Mouse (Mus musculus) neural tube, embryonic 14.5 days (tissue): ENCODE data around the gene Map3k11. TPM values are rescaled to one million over a fixed set of nuclear protein-coding genes. Genes with fewer than 3 reads are reported as not detected.

Experiments
- ATAC-seq: fragments of 200-750 bp; cut with Nextera tagmentation; 2 replicates; pipeline ENCODE4 v1.8.0; 2017; ENCODE audit warnings: low read depth, mild to moderate bottlenecking, moderate TSS enrichment, moderate library complexity
- H3K27ac ChIP-seq: fragments of 300-500 bp; sonication (generic); 2 replicates; pipeline ENCODE4 v1.5.1; 2014; ENCODE audit warnings: low read depth, mild to moderate bottlenecking, control low read depth, low read length, moderate library complexity, mixed read lengths
- H3K27me3 ChIP-seq: fragments of 300-500 bp; sonication (generic); 2 replicates; pipeline ENCODE4 v1.6.1; 2014; ENCODE audit warnings: low read length; ENCODE audit not compliant: control insufficient read depth, insufficient read depth
- H3K36me3 ChIP-seq: fragments of 300-500 bp; sonication (generic); 2 replicates; pipeline ENCODE4 v1.6.1; 2014; ENCODE audit warnings: low read length, mixed read lengths; ENCODE audit not compliant: control insufficient read depth, insufficient read depth
- H3K4me1 ChIP-seq: fragments of 300-500 bp; sonication (generic); 2 replicates; pipeline ENCODE4 v1.6.1; 2014; ENCODE audit warnings: low read length; ENCODE audit not compliant: control insufficient read depth, insufficient read depth
- H3K4me2 ChIP-seq: fragments of 300-500 bp; sonication (generic); 2 replicates; pipeline ENCODE4 v1.6.1; 2014; ENCODE audit warnings: mild to moderate bottlenecking, low read depth, low read length, control low read depth
- H3K4me3 ChIP-seq: fragments of 300-500 bp; sonication (generic); 2 replicates; pipeline ENCODE4 v1.5.1; 2014; ENCODE audit warnings: low read depth, low read length, control low read depth, mixed read lengths
- H3K9ac ChIP-seq: fragments of 300-500 bp; sonication (generic); replicated peaks from 2 replicates; pipeline ENCODE4 v1.6.1; 2014; ENCODE audit warnings: low read depth, mild to moderate bottlenecking, control low read depth, low read length, mixed read lengths
- H3K9me3 ChIP-seq: fragments of 300-500 bp; sonication (generic); 2 replicates; pipeline ENCODE4 v1.6.1; 2016; ENCODE audit warnings: low read length; ENCODE audit not compliant: control insufficient read depth
- WGBS: fragments of 180-500 bp; shearing (Covaris S2); extraction: QIAGEN DNeasy Blood & Tissue Kit; methylation state at CpG from one replicate; pipeline ENCODE4 v1.1.7; 2014; 5-methylcytosine and 5-hydroxymethylcytosine counted together
- polyA plus RNA-seq: library from polyadenylated mRNA; unstranded; fragments of >200 nt; fragmentation: Nextera tagmentation; extraction: Ambion mirVana; gene quantifications from 2 replicates; pipeline ENCODE4 v1.2.1, GENCODE M21; 2014

The Map3k11 gene
- polyA plus RNA-seq, 1 experiment from 2014 or later = 6.8 TPM

DNA sequence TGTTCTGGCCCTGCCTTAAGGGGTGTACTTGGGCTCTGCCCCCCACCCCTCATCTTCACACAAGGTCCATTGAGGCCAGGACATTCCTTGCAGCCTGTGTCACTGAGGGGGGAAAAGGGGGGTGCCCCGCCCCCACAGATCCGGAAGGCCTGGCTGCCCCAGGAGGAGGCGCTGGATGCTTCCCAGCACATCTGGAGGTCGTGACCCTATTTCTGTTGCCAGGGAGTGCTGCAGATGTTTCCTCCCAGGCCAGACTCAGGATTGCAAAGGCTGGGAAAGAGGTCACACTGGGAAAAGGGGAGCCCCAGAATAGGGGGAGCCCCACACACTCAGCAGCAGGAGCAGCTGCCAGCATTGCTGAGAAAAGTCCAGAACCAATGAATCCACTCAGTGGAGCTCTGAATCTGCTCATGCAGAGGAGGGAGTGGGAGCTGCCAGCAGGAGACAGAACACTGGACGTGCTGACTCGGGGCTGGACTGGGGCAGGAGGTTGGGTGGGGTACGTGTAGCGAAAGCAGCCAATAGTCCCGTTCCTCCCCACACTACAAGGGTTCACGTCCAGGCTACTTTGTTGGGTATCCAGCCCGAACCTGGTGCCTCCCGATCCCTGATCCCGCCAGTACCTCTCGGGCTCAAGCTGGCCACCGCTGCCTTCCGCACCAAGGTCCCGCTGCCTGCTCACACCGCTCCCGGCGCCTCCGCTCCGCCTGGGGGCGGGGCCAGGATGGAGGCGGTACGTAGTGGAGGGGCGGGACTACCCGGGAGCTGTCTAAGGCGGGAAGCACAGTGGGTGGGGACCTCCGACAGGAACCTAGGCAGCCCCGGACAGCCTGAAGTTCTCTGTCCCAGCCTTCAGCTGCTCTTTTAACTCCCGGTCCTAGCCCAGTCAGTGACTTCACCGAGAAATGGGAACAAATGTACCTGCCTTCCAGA is 25.3 kb upstream of the Map3k11 start, which contains the start of gene Sipa1:
Gene Sipa1, minus strand, starts transcription at position 727 of the 933 bp plus-strand sequence.
- Histone ChIP-seq H3K4me1 (peaks cover 5% of the 10 kb centered on the region; the same call in 1 of the 2 replicates), H3K27ac (peak within 1 kb of the TSS; percentile 67), H3K4me2 (peak within 1 kb of the TSS; percentile 48), H3K4me3 (peak within 1 kb of the TSS; percentile 25), H3K9me3 (no peaks in the 10 kb centered on the region), H3K9ac (peak within 1 kb of the TSS; percentile 41; the same call in 1 of the 2 replicates), H3K27me3 (no peaks in the 10 kb centered on the region), H3K36me3 (peaks cover 30% of the 10 kb centered on the region)
- ATAC-seq = peak; percentile 85
- WGBS = 2% methylated on average over 32 of the region's 32 CpGs

DNA sequence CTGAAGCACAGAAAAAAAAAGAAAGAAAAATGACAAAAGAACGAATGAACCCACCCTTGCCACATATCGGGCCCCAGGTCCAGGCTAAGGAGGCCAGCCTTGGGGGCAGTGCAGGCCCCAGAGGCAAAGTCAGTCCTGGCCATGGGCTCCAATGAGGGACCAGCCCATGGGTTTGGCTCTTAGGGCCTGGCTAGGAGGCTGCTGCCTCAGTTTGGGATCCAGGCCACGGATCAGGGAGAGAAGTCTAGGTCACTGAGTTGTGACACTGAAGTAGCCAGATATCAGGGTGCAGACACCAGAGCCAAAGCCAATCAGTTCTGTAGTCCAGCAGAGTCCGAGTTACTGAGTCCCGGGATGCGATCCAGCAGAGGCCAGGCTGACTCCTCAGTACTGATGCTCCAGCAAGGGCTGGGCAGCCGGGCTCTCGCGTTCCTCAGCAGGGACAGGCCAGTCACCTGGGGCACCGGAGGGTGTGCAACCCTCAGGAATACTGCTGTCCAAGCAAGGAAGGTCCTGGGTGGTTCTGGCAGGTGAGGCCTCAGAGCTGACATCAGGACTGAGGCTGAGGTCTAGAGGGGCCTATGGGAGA is 23.8 kb upstream of the Map3k11 start:
- H3K4me3 ChIP-seq = no peak overlapping the region
- H3K27me3 ChIP-seq = no peaks in the 10 kb centered on the region
- no peak overlapping the region for H3K4me2 ChIP-seq
- H3K4me1 ChIP-seq = peaks cover 5% of the 10 kb centered on the region; the same call in 1 of the 2 replicates
- H3K9me3 ChIP-seq = no peaks in the 10 kb centered on the region
- H3K36me3 ChIP-seq = peaks cover 33% of the 10 kb centered on the region
- 93% methylated on average over 10 of the region's 10 CpGs for WGBS
- H3K27ac ChIP-seq = no peak overlapping the region
- no peak overlapping the region for H3K9ac ChIP-seq
- no peak for ATAC-seq

DNA sequence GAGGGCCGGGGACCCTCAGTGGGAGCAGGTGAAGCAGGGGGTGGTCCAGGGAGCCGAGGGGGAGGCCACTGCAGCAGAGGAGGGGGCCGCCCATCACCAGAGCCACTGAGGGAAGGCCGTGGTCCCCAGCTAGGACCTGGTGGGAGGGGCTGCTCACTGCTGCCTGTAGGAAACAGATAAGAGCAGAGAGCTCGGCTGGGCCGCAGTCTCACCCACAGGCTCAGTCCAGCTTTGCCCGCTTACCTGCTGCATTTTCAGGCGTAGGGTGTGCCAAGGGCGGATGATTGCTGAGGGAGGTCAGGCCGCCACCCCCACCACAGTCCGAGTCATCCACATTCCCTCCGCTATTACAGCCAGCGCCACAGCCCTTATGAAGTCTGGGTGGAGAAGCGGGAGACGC is 23.1 kb upstream of the Map3k11 start:
- no peak overlapping the region for H3K27ac ChIP-seq
- H3K4me1 ChIP-seq = peaks cover 5% of the 10 kb centered on the region; the same call in 1 of the 2 replicates
- H3K9ac ChIP-seq = no peak overlapping the region
- H3K4me2 ChIP-seq = no peak overlapping the region
- no peaks in the 10 kb centered on the region for H3K9me3 ChIP-seq
- H3K27me3 ChIP-seq = no peaks in the 10 kb centered on the region
- H3K36me3 ChIP-seq = peaks cover 36% of the 10 kb centered on the region
- no peak for ATAC-seq
- no peak overlapping the region for H3K4me3 ChIP-seq
- 95% methylated on average over 15 of the region's 15 CpGs for WGBS

DNA sequence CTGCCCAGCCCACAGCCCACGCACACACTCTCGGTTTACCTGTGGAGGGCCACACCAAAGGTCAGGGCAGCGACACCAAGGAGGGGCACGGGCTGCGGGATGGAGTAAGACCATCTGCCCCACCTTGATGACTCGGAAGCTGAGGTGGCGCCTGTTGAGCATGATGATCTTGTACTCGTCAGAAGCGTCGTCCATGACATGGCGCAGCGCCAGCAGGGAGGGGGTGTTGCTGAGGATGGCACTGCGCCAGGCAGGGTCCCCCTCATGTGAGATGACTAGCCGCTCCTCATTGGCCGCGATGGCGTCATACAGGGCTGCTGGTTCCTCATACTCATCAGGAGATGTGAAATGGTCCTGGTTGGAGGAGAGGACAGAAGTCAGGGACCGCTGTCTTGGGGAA is 22.2 kb upstream of the Map3k11 start:
- no peaks in the 10 kb centered on the region for H3K9me3 ChIP-seq
- H3K4me2 ChIP-seq = no peak overlapping the region
- no peak for ATAC-seq
- H3K36me3 ChIP-seq = peaks cover 40% of the 10 kb centered on the region
- H3K9ac ChIP-seq = no peak overlapping the region
- no peaks in the 10 kb centered on the region for H3K27me3 ChIP-seq
- no peak overlapping the region for H3K4me3 ChIP-seq
- 95% methylated on average over 18 of the region's 18 CpGs for WGBS
- H3K27ac ChIP-seq = no peak overlapping the region
- H3K4me1 ChIP-seq = peaks cover 5% of the 10 kb centered on the region; the same call in 1 of the 2 replicates

DNA sequence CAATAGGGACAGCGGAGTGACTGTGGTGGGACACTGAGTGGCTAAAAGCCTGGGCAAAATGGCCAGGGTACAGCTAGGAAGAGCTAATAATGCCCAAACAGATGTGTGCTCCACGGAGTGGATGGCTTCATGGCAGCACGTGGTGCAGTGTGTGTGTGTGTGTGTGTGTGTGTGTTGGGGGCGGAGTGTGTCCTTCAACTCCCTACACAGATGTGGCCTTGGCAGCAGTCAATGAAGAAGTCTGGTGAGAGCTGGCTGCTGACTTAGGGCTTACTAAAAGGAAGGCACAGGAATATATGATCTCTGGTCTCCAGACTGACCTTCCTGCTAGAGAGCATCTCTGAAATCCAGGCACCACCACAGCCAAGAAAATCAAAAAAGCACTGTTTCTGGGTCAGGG is 20.2 kb upstream of the Map3k11 start:
- H3K4me1 ChIP-seq = peaks cover 5% of the 10 kb centered on the region; the same call in 1 of the 2 replicates
- H3K9me3 ChIP-seq = no peaks in the 10 kb centered on the region
- WGBS = 87% methylated on average over 4 of the region's 4 CpGs
- H3K36me3 ChIP-seq = peaks cover 58% of the 10 kb centered on the region
- no peak overlapping the region for H3K27ac ChIP-seq
- ATAC-seq = no peak
- H3K27me3 ChIP-seq = no peaks in the 10 kb centered on the region
- no peak overlapping the region for H3K4me3 ChIP-seq
- H3K4me2 ChIP-seq = no peak overlapping the region
- H3K9ac ChIP-seq = no peak overlapping the region

DNA sequence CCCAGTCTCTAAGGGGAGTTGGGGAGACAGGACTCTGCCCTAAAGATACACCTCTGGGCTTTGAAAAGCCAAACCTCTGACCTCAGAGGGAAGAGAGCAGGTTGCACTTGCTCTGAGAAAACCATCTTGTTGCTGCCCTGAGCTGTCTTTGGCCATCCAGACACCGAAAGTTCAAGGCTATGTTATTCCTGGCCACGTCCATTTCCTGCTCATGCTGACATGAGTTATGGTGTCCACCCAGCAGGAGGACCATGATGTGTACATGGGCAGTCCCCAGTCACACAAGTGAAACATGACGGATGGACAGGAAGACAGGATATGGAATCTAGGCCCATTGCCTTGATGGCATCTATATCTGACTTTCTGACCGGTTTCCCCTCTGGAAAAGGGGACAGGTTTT is 8.1 kb upstream of the Map3k11 start:
- Histone ChIP-seq H3K9ac (no peak overlapping the region), H3K4me1 (no peaks in the 10 kb centered on the region), H3K27me3 (no peaks in the 10 kb centered on the region), H3K27ac (no peak overlapping the region), H3K4me2 (no peak overlapping the region), H3K36me3 (peaks cover 86% of the 10 kb centered on the region), H3K9me3 (no peaks in the 10 kb centered on the region), H3K4me3 (no peak overlapping the region)
- ATAC-seq = no peak
- 89% methylated on average over 4 of the region's 4 CpGs for WGBS

DNA sequence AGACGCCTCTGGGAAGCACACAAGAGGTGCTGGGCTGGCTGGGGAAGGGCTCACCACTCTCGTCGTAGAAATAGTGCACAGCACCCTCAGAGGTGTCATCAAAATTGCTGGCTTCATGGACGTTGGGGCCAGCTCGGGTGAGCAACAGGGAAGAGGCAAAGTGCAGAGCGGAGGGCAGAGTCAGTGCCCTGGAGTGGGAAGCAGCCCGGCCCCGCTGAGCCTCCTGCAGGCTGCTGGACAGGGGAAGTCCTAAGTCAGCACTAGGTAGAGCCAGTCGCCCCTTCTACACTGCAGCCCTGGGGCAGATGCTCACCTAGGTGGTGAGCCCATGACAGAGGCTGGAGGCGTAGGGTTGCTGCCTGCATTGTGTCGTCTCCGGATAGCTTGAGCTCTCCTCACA is 4.3 kb upstream of the Map3k11 start:
- Histone ChIP-seq H3K4me3 (no peak overlapping the region), H3K27me3 (no peaks in the 10 kb centered on the region), H3K9me3 (no peaks in the 10 kb centered on the region), H3K4me2 (no peak overlapping the region), H3K36me3 (peaks cover 70% of the 10 kb centered on the region), H3K27ac (no peak overlapping the region), H3K4me1 (peaks cover 8% of the 10 kb centered on the region), H3K9ac (no peak overlapping the region)
- ATAC-seq = no peak
- WGBS = 93% methylated on average over 12 of the region's 12 CpGs

DNA sequence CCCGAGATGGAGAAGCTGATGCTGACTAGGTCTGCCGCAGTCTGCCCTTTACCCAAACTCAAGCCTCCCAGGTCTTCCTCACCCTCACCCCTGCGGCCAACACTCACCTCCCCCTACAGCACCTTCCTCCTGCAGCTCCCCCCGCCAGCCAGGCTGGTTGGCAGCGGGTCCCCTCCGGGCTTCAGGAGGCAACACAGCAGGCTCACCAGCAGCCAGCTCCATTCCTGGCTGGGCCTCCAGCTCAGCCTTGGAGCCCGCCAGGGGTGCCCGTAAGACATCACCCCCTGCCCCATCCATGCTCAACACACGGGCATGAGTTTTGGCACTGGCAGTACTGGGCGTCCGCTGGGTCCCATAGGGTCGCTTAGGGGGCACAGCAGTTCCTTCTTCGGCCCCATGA is 3.6 kb upstream of the Map3k11 start:
- Histone ChIP-seq H3K36me3 (peaks cover 62% of the 10 kb centered on the region), H3K9ac (no peak overlapping the region), H3K4me1 (peaks cover 12% of the 10 kb centered on the region), H3K4me2 (no peak overlapping the region), H3K4me3 (no peak overlapping the region), H3K9me3 (no peaks in the 10 kb centered on the region), H3K27me3 (no peaks in the 10 kb centered on the region), H3K27ac (no peak overlapping the region)
- ATAC-seq = no peak
- WGBS = 92% methylated on average over 13 of the region's 13 CpGs

DNA sequence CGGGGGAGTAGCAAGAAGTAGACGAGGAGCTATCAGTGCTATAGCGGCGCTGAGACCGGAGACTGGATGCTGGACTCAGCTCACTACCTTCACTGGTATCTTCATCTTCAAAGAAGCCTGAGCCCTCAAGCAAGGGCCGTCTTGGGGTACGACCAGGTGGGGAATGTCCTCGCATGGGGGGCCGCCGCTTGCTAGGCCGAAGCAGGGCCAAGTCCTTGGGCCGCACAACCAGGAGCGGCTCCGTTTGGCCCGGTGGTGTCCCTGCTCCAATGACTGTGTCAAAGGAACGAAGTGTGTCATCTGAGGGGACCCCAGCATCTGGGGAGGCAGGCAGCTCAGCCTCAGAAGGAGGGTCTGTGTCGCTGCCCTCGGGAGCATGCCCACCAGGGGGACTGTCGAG is 3.1 kb upstream of the Map3k11 start:
- 93% methylated on average over 19 of the region's 19 CpGs for WGBS
- H3K9ac ChIP-seq = no peak overlapping the region

More for the DNA sequence above, 3.1 kb upstream of the Map3k11 start:
- Histone ChIP-seq H3K4me1 (peaks cover 17% of the 10 kb centered on the region), H3K4me2 (no peak overlapping the region), H3K9me3 (no peaks in the 10 kb centered on the region), H3K4me3 (no peak overlapping the region), H3K27me3 (no peaks in the 10 kb centered on the region), H3K27ac (no peak overlapping the region), H3K36me3 (peaks cover 58% of the 10 kb centered on the region)
- no peak for ATAC-seq
